Mouse (Mus musculus): ENCODE results near the gene Gm45902. TPM values are rescaled to one million over a fixed set of nuclear protein-coding genes. Genes with fewer than 3 reads are reported as not detected.

Gene Gm45902
- 3.9 and 4.9 TPM in 2 replicates for polyA plus RNA-seq (2014; fragmentation: Nextera tagmentation; extraction: Ambion mirVana)

- Histone ChIP-seq H3K9ac (ENCODE audit: low read depth, low read length) (peak within 1 kb of the TSS; percentile 94), H3K4me2 (ENCODE audit: low read depth, low read length) (peak within 1 kb of the TSS; percentile 73), H3K27me3 (replicated peaks; ENCODE audit: control insufficient read depth, insufficient read depth, low read length) (no peaks in the 10 kb centered on the region), H3K9me3 (ENCODE audit: control insufficient read depth, low read length) (no peaks in the 10 kb centered on the region), H3K4me3 (ENCODE audit: low read depth, low read length) (peak within 1 kb of the TSS; percentile 88), H3K4me1 (ENCODE audit: control insufficient read depth, insufficient read depth, low read length) (peaks cover 13% of the 10 kb centered on the region), H3K36me3 (ENCODE audit: control insufficient read depth, insufficient read depth, low read length) (peaks cover 27% of the 10 kb centered on the region), H3K27ac (replicated peaks; ENCODE audit: low read depth, low read length) (peak within 1 kb of the TSS; percentile 90)
- 1% methylated on average over 33 of the region's 60 CpGs for WGBS
- DNase-seq (ENCODE audit: low spot score) (peak; percentile 100), ATAC-seq (ENCODE audit: low read depth) (peak; percentile 100)
Observed at GRCm38 (mm10) chr2:3512552-3513454, at the start of gene Gm45902, which contains the start of the genes Hspa14 and Cdnf. Gene Gm45902 (minus strand): TSS chr2:3512790. Gene Hspa14 (minus strand): TSS chr2:3512814. Gene Cdnf (plus strand): TSS chr2:3513030.

- Histone ChIP-seq H3K4me2 (ENCODE audit: low read depth, low read length) (no peak overlapping the region), H3K36me3 (ENCODE audit: control insufficient read depth, insufficient read depth, low read length) (no peaks in the 10 kb centered on the region), H3K27ac (replicated peaks; ENCODE audit: low read depth, low read length) (no peak overlapping the region), H3K27me3 (replicated peaks; ENCODE audit: control insufficient read depth, insufficient read depth, low read length) (no peaks in the 10 kb centered on the region), H3K9me3 (ENCODE audit: control insufficient read depth, low read length) (peaks cover 4% of the 10 kb centered on the region; the same call in 1 of the 2 replicates), H3K4me1 (ENCODE audit: control insufficient read depth, insufficient read depth, low read length) (no peaks in the 10 kb centered on the region), H3K9ac (ENCODE audit: low read depth, low read length) (no peak overlapping the region), H3K4me3 (ENCODE audit: low read depth, low read length) (no peak overlapping the region)
- ATAC-seq (ENCODE audit: low read depth): no peak
- peak; percentile 73 for DNase-seq (ENCODE audit: low spot score)
- WGBS: under 1% methylated on average over 4 of the region's 4 CpGs
Observed at GRCm38 (mm10) chr2:3546588-3546987, 34.0 kb upstream of the Gm45902 start.

GRCm38 (mm10) chr2:3546055-3546454, 33.5 kb upstream of the Gm45902 start:
- H3K9ac ChIP-seq (ENCODE audit: low read depth, low read length): no peak overlapping the region
- H3K36me3 ChIP-seq (ENCODE audit: control insufficient read depth, insufficient read depth, low read length): no peaks in the 10 kb centered on the region
- no peaks in the 10 kb centered on the region for H3K27me3 ChIP-seq (replicated peaks; ENCODE audit: control insufficient read depth, insufficient read depth, low read length)
- 77% methylated on average over 2 of the region's 2 CpGs for WGBS
- H3K4me2 ChIP-seq (ENCODE audit: low read depth, low read length): no peak overlapping the region
- H3K4me3 ChIP-seq (ENCODE audit: low read depth, low read length): no peak overlapping the region
- H3K4me1 ChIP-seq (ENCODE audit: control insufficient read depth, insufficient read depth, low read length): no peaks in the 10 kb centered on the region
- no peak overlapping the region for H3K27ac ChIP-seq (replicated peaks; ENCODE audit: low read depth, low read length)
- ATAC-seq (ENCODE audit: low read depth): no peak
- H3K9me3 ChIP-seq (ENCODE audit: control insufficient read depth, low read length): no peaks in the 10 kb centered on the region
- DNase-seq (ENCODE audit: low spot score): no peak

GRCm38 (mm10) chr2:3541307-3542079, 28.9 kb upstream of the Gm45902 start:
- ATAC-seq (ENCODE audit: low read depth) (no peak), DNase-seq (ENCODE audit: low spot score) (no peak)
- Histone ChIP-seq H3K4me2 (ENCODE audit: low read depth, low read length) (no peak overlapping the region), H3K9ac (ENCODE audit: low read depth, low read length) (no peak overlapping the region), H3K4me3 (ENCODE audit: low read depth, low read length) (no peak overlapping the region), H3K27ac (replicated peaks; ENCODE audit: low read depth, low read length) (no peak overlapping the region), H3K4me1 (ENCODE audit: control insufficient read depth, insufficient read depth, low read length) (no peaks in the 10 kb centered on the region), H3K27me3 (replicated peaks; ENCODE audit: control insufficient read depth, insufficient read depth, low read length) (no peaks in the 10 kb centered on the region), H3K36me3 (ENCODE audit: control insufficient read depth, insufficient read depth, low read length) (no peaks in the 10 kb centered on the region), H3K9me3 (ENCODE audit: control insufficient read depth, low read length) (no peaks in the 10 kb centered on the region)
- WGBS: 67% methylated on average over 9 of the region's 9 CpGs

- Histone ChIP-seq H3K9ac (ENCODE audit: low read depth, low read length) (no peak overlapping the region), H3K27me3 (replicated peaks; ENCODE audit: control insufficient read depth, insufficient read depth, low read length) (no peaks in the 10 kb centered on the region), H3K27ac (replicated peaks; ENCODE audit: low read depth, low read length) (no peak overlapping the region), H3K4me2 (ENCODE audit: low read depth, low read length) (no peak overlapping the region), H3K36me3 (ENCODE audit: control insufficient read depth, insufficient read depth, low read length) (no peaks in the 10 kb centered on the region), H3K9me3 (ENCODE audit: control insufficient read depth, low read length) (no peaks in the 10 kb centered on the region), H3K4me1 (ENCODE audit: control insufficient read depth, insufficient read depth, low read length) (no peaks in the 10 kb centered on the region), H3K4me3 (ENCODE audit: low read depth, low read length) (no peak overlapping the region)
- DNase-seq (ENCODE audit: low spot score) (no peak), ATAC-seq (ENCODE audit: low read depth) (no peak)
- WGBS: 78% methylated on average over 6 of the region's 6 CpGs
Observed at GRCm38 (mm10) chr2:3526288-3526687, 13.7 kb upstream of the Gm45902 start.

GRCm38 (mm10) chr2:3522558-3522957, 10.0 kb upstream of the Gm45902 start:
- Histone ChIP-seq H3K9me3 (ENCODE audit: control insufficient read depth, low read length) (no peaks in the 10 kb centered on the region), H3K4me1 (ENCODE audit: control insufficient read depth, insufficient read depth, low read length) (no peaks in the 10 kb centered on the region), H3K27ac (replicated peaks; ENCODE audit: low read depth, low read length) (no peak overlapping the region), H3K9ac (ENCODE audit: low read depth, low read length) (no peak overlapping the region), H3K4me3 (ENCODE audit: low read depth, low read length) (no peak overlapping the region), H3K27me3 (replicated peaks; ENCODE audit: control insufficient read depth, insufficient read depth, low read length) (no peaks in the 10 kb centered on the region), H3K36me3 (ENCODE audit: control insufficient read depth, insufficient read depth, low read length) (no peaks in the 10 kb centered on the region), H3K4me2 (ENCODE audit: low read depth, low read length) (no peak overlapping the region)
- 82% methylated on average over 4 of the region's 4 CpGs for WGBS
- ATAC-seq (ENCODE audit: low read depth): no peak
- no peak for DNase-seq (ENCODE audit: low spot score)

GRCm38 (mm10) chr2:3512076-3512475, 514 bp downstream of the Gm45902 start:
- DNase-seq (ENCODE audit: low spot score) (peak; percentile 30), ATAC-seq (ENCODE audit: low read depth) (no peak)
- no peaks in the 10 kb centered on the region for H3K9me3 ChIP-seq (ENCODE audit: control insufficient read depth, low read length)
- peak overlapping the region; percentile 94 for H3K9ac ChIP-seq (ENCODE audit: low read depth, low read length)
- peak overlapping the region; percentile 73 for H3K4me2 ChIP-seq (ENCODE audit: low read depth, low read length)
- H3K27ac ChIP-seq (replicated peaks; ENCODE audit: low read depth, low read length): peak overlapping the region; percentile 90
- peak overlapping the region; percentile 88 for H3K4me3 ChIP-seq (ENCODE audit: low read depth, low read length)
- peaks cover 13% of the 10 kb centered on the region for H3K4me1 ChIP-seq (ENCODE audit: control insufficient read depth, insufficient read depth, low read length)
- no peaks in the 10 kb centered on the region for H3K27me3 ChIP-seq (replicated peaks; ENCODE audit: control insufficient read depth, insufficient read depth, low read length)
- H3K36me3 ChIP-seq (ENCODE audit: control insufficient read depth, insufficient read depth, low read length): peaks cover 34% of the 10 kb centered on the region
- WGBS: under 1% methylated on average over 15 of the region's 15 CpGs

- Histone ChIP-seq H3K9ac (ENCODE audit: low read depth, low read length) (no peak overlapping the region), H3K27me3 (replicated peaks; ENCODE audit: control insufficient read depth, insufficient read depth, low read length) (no peaks in the 10 kb centered on the region), H3K9me3 (ENCODE audit: control insufficient read depth, low read length) (no peaks in the 10 kb centered on the region), H3K4me2 (ENCODE audit: low read depth, low read length) (no peak overlapping the region), H3K4me3 (ENCODE audit: low read depth, low read length) (no peak overlapping the region), H3K4me1 (ENCODE audit: control insufficient read depth, insufficient read depth, low read length) (no peaks in the 10 kb centered on the region), H3K27ac (replicated peaks; ENCODE audit: low read depth, low read length) (no peak overlapping the region), H3K36me3 (ENCODE audit: control insufficient read depth, insufficient read depth, low read length) (peaks cover 64% of the 10 kb centered on the region)
- DNase-seq (ENCODE audit: low spot score): no peak
- 96% methylated on average over 5 of the region's 5 CpGs for WGBS
- ATAC-seq (ENCODE audit: low read depth): no peak
Observed at GRCm38 (mm10) chr2:3500886-3501285, 11.7 kb downstream of the Gm45902 start.

Measured in embryonic facial prominence, embryonic 14.5 days (tissue).